Mouse (Mus musculus) testis, adult 2 months (tissue): ENCODE measurements around the gene U2surp.

Experiments used
- CTCF ChIP-seq: fragments of 200-500 bp; IDR thresholded peaks from 2 replicates; pipeline ENCODE4 v1.5.1; 2012; ENCODE audit warnings: low read depth, mild to moderate bottlenecking, inconsistent platforms, low read length, moderate library complexity; ENCODE audit not compliant: control insufficient read depth, insufficient read depth, insufficient replicate concordance
- POLR2A ChIP-seq: fragments of 200-500 bp; IDR thresholded peaks from 2 replicates; pipeline ENCODE4 v1.6.1; 2012; ENCODE audit warnings: low read depth, mild to moderate bottlenecking, inconsistent platforms, low read length, moderate library complexity; ENCODE audit not compliant: control insufficient read depth

- TF ChIP-seq POLR2A = no peak
- no peak for TF ChIP-seq CTCF
Observed at GRCm38 (mm10) chr9:95556067-95556512, 44.3 kb upstream of the U2surp start.
